Mouse (Mus musculus) hindbrain, embryonic 11.5 days (tissue): Measurements from ENCODE around the gene Rnf10. TPM values are rescaled to one million over a fixed set of nuclear protein-coding genes. Genes with fewer than 3 reads are reported as not detected.
A peak's percentile ranks its signal among the peaks of the same experiment; 100 is the strongest.
"Not testable (repeated sequence)": the region's sequence is repeated elsewhere in the genome, so short reads cannot be mapped to it uniquely, and the experiment has no call there.

ENCODE experiments used
- ATAC-seq: fragments of 200-750 bp; cut with Nextera tagmentation; 2 replicates; pipeline ENCODE4 v1.8.0; 2017; ENCODE audit warnings: mild to moderate bottlenecking, moderate TSS enrichment, moderate library complexity; ENCODE audit not compliant: low FRiP score
- DNase-seq: peaks from one replicate; pipeline ENCODE4 v3.0.0-alpha.2; 2015; ENCODE audit warnings: low spot score
- H3K27ac ChIP-seq: fragments of 300-500 bp; sonication (generic); 2 replicates; pipeline ENCODE4 v1.5.1; 2014; ENCODE audit warnings: mild to moderate bottlenecking, low read depth, low read length
- H3K27me3 ChIP-seq: fragments of 300-500 bp; sonication (generic); 2 replicates; pipeline ENCODE4 v1.6.1; 2014; ENCODE audit warnings: mild to moderate bottlenecking, low read length, moderate library complexity, mixed read lengths; ENCODE audit not compliant: control insufficient read depth, insufficient read depth
- H3K36me3 ChIP-seq: fragments of 300-500 bp; sonication (generic); 2 replicates; pipeline ENCODE4 v1.6.1; 2014; ENCODE audit warnings: mild to moderate bottlenecking, low read length, moderate library complexity, mixed read lengths; ENCODE audit not compliant: control insufficient read depth, insufficient read depth
- H3K4me1 ChIP-seq: fragments of 300-500 bp; sonication (generic); replicated peaks from 2 replicates; pipeline ENCODE4 v1.6.1; 2014; ENCODE audit warnings: low read length, mixed read lengths; ENCODE audit not compliant: control insufficient read depth, insufficient read depth
- H3K4me2 ChIP-seq: fragments of 300-500 bp; sonication (generic); replicated peaks from 2 replicates; pipeline ENCODE4 v1.6.1; 2014; ENCODE audit warnings: mild to moderate bottlenecking, low read depth, low read length
- H3K4me3 ChIP-seq: fragments of 300-500 bp; sonication (generic); 2 replicates; pipeline ENCODE4 v1.5.1; 2014; ENCODE audit warnings: low read depth, low read length
- H3K9ac ChIP-seq: fragments of 300-500 bp; sonication (generic); 2 replicates; pipeline ENCODE4 v1.6.1; 2014; ENCODE audit warnings: low read depth, low read length
- H3K9me3 ChIP-seq: fragments of 300-500 bp; sonication (generic); 2 replicates; pipeline ENCODE4 v1.6.1; 2016; ENCODE audit warnings: low read length; ENCODE audit not compliant: control insufficient read depth
- WGBS: fragments of 180-500 bp; shearing (Covaris S2); extraction: QIAGEN DNeasy Blood & Tissue Kit; methylation state at CpG from one replicate; pipeline ENCODE4 v1.1.7; 2014; 5-methylcytosine and 5-hydroxymethylcytosine counted together
- polyA plus RNA-seq: library from polyadenylated mRNA; unstranded; fragments of >200 nt; fragmentation: Nextera tagmentation; extraction: Ambion mirVana; gene quantifications from 2 replicates; pipeline ENCODE4 v1.2.1, GENCODE M21; 2014

Rnf10 gene
- polyA plus RNA-seq, 1 experiment from 2014 or later: 65.9 TPM

- H3K27ac ChIP-seq, H3K4me2 ChIP-seq, DNase-seq, H3K36me3 ChIP-seq, ATAC-seq, H3K4me1 ChIP-seq, H3K9me3 ChIP-seq, H3K27me3 ChIP-seq, H3K4me3 ChIP-seq, H3K9ac ChIP-seq: not testable (repeated sequence)
- 89% methylated on average over 3 of the region's 7 CpGs for WGBS
Measured at GRCm38 (mm10) chr5:115302190-115302589, 29.5 kb upstream of the Rnf10 start.

DNA sequence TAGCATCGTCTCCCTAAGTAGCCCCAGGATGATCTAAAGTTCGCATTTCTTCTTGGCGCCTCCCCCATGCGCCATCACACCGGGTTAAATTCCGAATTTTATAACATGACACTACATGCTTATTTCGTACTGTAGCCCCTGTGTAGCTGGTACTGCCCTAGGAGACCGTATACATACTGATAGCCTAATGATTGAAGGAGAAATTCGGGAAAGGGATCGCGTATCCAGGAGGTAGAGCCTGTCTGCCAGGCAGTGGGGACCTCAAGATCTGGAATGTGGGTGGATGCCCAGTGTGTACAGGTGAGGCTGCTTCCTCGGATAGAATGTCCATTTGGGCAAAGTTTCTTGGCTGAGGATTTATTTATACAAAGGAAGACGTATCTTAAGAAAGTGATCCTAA, 28.9 kb upstream of the Rnf10 start:
- H3K27ac ChIP-seq: no peak overlapping the region
- H3K4me3 ChIP-seq: peak overlapping the region; percentile 90
- no peaks in the 10 kb centered on the region for H3K27me3 ChIP-seq
- H3K4me1 ChIP-seq: peaks cover 4% of the 10 kb centered on the region
- ATAC-seq (no peak), DNase-seq (no peak)
- WGBS: 28% methylated on average over 13 of the region's 13 CpGs
- H3K9ac ChIP-seq: peak overlapping the region; percentile 29; the same call in 1 of the 2 replicates
- H3K36me3 ChIP-seq: peaks cover 8% of the 10 kb centered on the region; the same call in 1 of the 2 replicates
- H3K9me3 ChIP-seq: no peaks in the 10 kb centered on the region
- H3K4me2 ChIP-seq: peak overlapping the region; percentile 38

DNA sequence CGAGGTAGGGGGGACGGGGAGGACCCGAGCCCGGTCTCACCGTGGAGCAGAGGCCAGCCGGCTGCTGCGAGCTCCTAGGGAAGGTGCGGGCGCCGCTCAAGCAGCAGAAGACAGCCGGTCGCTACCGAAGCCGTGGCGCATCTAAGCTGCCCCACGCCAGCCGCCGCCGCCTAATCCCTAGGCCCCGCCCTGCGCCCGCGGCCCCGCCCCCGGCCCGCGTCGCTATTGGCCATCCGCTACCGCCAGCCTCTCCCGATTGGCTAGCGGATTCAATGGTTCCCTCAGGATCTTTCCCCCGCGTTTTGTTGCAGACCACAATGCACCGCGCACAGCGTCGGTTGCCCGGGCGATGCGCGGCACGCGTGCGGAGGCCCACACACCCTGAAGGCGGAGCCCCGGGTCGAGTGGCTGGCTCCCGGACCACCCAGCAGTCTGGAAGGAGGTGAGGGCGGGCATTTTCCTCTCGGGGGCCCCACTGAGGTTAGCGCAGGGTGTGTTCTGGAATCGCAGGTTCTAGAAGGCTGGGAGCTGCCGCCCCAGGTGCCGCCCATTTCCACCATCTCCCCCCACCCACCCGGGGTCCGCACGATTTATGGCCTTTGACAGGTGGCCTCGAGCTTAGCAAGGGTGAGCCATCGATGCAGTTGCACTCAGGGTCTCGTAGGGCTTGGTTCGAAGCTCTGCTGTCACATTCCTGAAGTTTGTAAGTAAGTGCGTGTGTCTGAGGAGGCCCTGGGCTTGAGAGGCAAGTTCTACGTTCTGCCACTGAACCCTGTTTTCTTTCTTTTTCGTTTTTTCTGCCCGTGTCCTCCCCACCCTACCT, 28.3 kb upstream of the Rnf10 start, which contains the start of gene Dynll1:
Gene Dynll1, minus strand, starts transcription at position 208 of the 823 bp plus-strand sequence.
- peak within 1 kb of the TSS; percentile 92 for H3K9ac ChIP-seq
- no peaks in the 10 kb centered on the region for H3K27me3 ChIP-seq
- H3K27ac ChIP-seq: peak within 1 kb of the TSS; percentile 91
- DNase-seq (peak; percentile 100), ATAC-seq (peak; percentile 99)
- H3K4me3 ChIP-seq: peak within 1 kb of the TSS; percentile 90
- under 1% methylated on average over 50 of the region's 66 CpGs for WGBS
- H3K4me1 ChIP-seq: peaks cover 4% of the 10 kb centered on the region
- peaks cover 8% of the 10 kb centered on the region; the same call in 1 of the 2 replicates for H3K36me3 ChIP-seq
- peak within 1 kb of the TSS; percentile 38 for H3K4me2 ChIP-seq
- no peaks in the 10 kb centered on the region for H3K9me3 ChIP-seq

- H3K9ac ChIP-seq: peak overlapping the region; percentile 92
- DNase-seq (peak; percentile 65), ATAC-seq (peak; percentile 18)
- H3K4me3 ChIP-seq: peak overlapping the region; percentile 90
- WGBS: 2% methylated on average over 46 of the region's 46 CpGs
- no peaks in the 10 kb centered on the region for H3K9me3 ChIP-seq
- H3K27me3 ChIP-seq: no peaks in the 10 kb centered on the region
- peaks cover 8% of the 10 kb centered on the region for H3K36me3 ChIP-seq
- peak overlapping the region; percentile 91 for H3K27ac ChIP-seq
- peaks cover 4% of the 10 kb centered on the region for H3K4me1 ChIP-seq
- peak overlapping the region; percentile 38 for H3K4me2 ChIP-seq
Measured at GRCm38 (mm10) chr5:115300035-115300744, 27.5 kb upstream of the Rnf10 start.

- H3K4me1 ChIP-seq: peaks cover 4% of the 10 kb centered on the region
- no peak overlapping the region for H3K4me3 ChIP-seq
- no peak for DNase-seq
- no peak overlapping the region for H3K27ac ChIP-seq
- H3K4me2 ChIP-seq: no peak overlapping the region
- H3K9me3 ChIP-seq: no peaks in the 10 kb centered on the region
- no peak overlapping the region for H3K9ac ChIP-seq
- no peak for ATAC-seq
- H3K36me3 ChIP-seq: peaks cover 8% of the 10 kb centered on the region
- WGBS: 88% methylated on average over 10 of the region's 10 CpGs
- H3K27me3 ChIP-seq: no peaks in the 10 kb centered on the region
Measured at GRCm38 (mm10) chr5:115296347-115296746, 23.6 kb upstream of the Rnf10 start.

GRCm38 (mm10) chr5:115294173-115294572, 21.5 kb upstream of the Rnf10 start:
- Histone ChIP-seq H3K9ac (no peak overlapping the region), H3K9me3 (no peaks in the 10 kb centered on the region), H3K4me3 (no peak overlapping the region), H3K27me3 (no peaks in the 10 kb centered on the region), H3K4me1 (peaks cover 3% of the 10 kb centered on the region), H3K36me3 (peaks cover 8% of the 10 kb centered on the region), H3K27ac (no peak overlapping the region), H3K4me2 (no peak overlapping the region)
- 90% methylated on average over 8 of the region's 8 CpGs for WGBS
- no peak for ATAC-seq
- DNase-seq: no peak

DNA sequence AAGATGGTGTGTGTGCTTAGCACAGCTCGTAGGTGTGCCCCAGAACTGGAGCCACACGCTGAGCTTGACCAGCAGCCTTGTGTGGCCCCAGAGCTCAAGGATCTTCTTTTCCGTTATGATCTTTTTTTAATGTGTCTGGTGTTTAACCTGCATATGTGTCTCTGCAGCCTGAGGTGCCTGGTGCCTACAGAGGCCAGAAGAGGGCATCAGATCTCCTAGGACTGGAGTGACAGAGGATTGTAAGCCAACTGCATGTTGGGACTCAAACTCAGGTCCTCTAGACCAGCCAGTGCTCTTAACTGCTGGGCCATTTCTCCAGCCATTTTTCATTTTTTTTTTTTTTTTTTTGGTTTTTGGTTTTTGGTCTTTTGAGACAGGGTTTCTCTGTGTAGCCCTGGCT, 12.0 kb upstream of the Rnf10 start:
- Histone ChIP-seq H3K4me2 (no peak overlapping the region), H3K4me1 (peaks cover 5% of the 10 kb centered on the region; the same call in 1 of the 2 replicates), H3K36me3 (peaks cover 3% of the 10 kb centered on the region; the same call in 1 of the 2 replicates), H3K4me3 (no peak overlapping the region), H3K9ac (no peak overlapping the region), H3K27me3 (no peaks in the 10 kb centered on the region), H3K27ac (no peak overlapping the region), H3K9me3 (no peaks in the 10 kb centered on the region)
- DNase-seq (no peak), ATAC-seq (no peak)
- WGBS: 90% methylated on average over 3 of the region's 3 CpGs

- H3K27me3 ChIP-seq: no peaks in the 10 kb centered on the region
- peaks cover 5% of the 10 kb centered on the region; the same call in 1 of the 2 replicates for H3K4me1 ChIP-seq
- H3K27ac ChIP-seq: peak overlapping the region; percentile 42; the same call in 1 of the 2 replicates
- peaks cover 3% of the 10 kb centered on the region; the same call in 1 of the 2 replicates for H3K36me3 ChIP-seq
- peak overlapping the region; percentile 89 for H3K4me2 ChIP-seq
- ATAC-seq (no peak), DNase-seq (peak; percentile 33)
- WGBS: 11% methylated on average over 17 of the region's 17 CpGs
- peak overlapping the region; percentile 89 for H3K4me3 ChIP-seq
- H3K9ac ChIP-seq: peak overlapping the region; percentile 84
- no peaks in the 10 kb centered on the region for H3K9me3 ChIP-seq
Measured at GRCm38 (mm10) chr5:115280050-115280687, 7.5 kb upstream of the Rnf10 start.
